Mouse (Mus musculus) G1E (cell line): Measurements from ENCODE around the gene Cpne5.

ENCODE experiments used
- CTCF ChIP-seq: IDR thresholded peaks from 2 replicates; pipeline ENCODE4 v1.5.1; 2012; ENCODE audit warnings: low read depth, low read length, inconsistent platforms, mixed read lengths
- GATA1 ChIP-seq: IDR thresholded peaks from 2 replicates; pipeline ENCODE4 v1.6.1; 2012; ENCODE audit warnings: borderline replicate concordance, low read length, inconsistent platforms, mixed read lengths
- TAL1 ChIP-seq: conservative IDR thresholded peaks from 2 replicates; pipeline ENCODE4 v1.6.1; 2012; ENCODE audit warnings: low read depth, low read length, inconsistent platforms, mixed read lengths

DNA sequence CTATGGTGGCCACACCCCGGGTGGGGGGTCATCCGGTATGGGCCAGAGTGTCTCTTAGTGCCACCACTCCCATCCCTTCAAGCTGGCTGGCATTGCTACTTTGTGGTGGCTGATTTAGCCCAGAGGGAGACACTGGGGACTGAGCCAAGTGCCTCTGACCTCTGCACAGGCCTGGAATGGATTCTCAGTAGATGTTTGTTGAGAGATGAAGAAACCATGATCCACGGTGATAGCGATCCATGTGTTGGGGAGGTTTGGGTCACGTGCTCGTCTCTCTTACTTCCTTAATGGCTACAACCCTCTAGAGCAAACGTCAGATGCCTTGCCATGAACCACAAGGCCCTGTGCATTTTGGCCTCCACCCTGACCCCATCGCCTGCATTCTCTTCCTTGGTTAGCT lies 81.1 kb downstream of the Cpne5 start:
- TF ChIP-seq CTCF (no peak), GATA1 (no peak), TAL1 (no peak)
